Mouse (Mus musculus): Measurements from ENCODE around the gene Gm10037.

The Gm10037 gene

GRCm38 (mm10) chr13:67876699-67877254 is 45.9 kb downstream of the Gm10037 start:
- DNase-seq, result no peak

DNA sequence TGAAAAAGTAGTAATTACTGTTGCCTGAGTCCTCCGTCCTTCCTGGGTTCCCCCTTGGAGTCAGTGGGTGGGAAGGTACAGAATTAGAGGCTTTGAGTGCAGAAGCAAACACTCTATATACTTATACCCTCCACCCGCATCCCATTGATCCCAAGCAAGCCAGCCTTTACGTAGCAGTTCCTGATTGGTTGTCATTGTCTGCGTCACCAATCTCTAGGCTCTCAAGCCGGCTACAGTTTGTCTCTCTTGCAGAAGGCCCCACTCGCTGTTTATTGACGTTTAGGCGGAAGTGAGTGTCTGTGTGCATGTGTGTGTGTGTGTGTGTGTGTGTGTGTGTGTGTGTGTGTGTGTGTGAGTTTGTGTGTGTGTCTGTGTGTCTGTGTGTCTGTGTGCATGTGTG is 53.1 kb downstream of the Gm10037 start:
- no peak for DNase-seq
